Mouse (Mus musculus): ENCODE measurements around the gene Nostrin.

- TF ChIP-seq CTCF (IDR thresholded peaks at IDR 0.05; ENCODE audit: low read depth), result no peak
- TF ChIP-seq EP300 (IDR thresholded peaks at IDR 0.05; ENCODE audit: low read depth), result no peak
These were observed 26.4 kb upstream of the Nostrin start for GRCm38 (mm10) chr2:69109246-69109645.

All from heart, postnatal 0 days (tissue).